Mouse (Mus musculus) embryonic facial prominence, embryonic 13.5 days (tissue): Measurements from ENCODE around the gene Ep400. TPM values are rescaled to one million over a fixed set of nuclear protein-coding genes. Genes with fewer than 3 reads are reported as not detected.

Experiments
- ATAC-seq: fragments of 200-750 bp; cut with Nextera tagmentation; 2 replicates; pipeline ENCODE4 v1.8.0; 2017; ENCODE audit warnings: low read depth; ENCODE audit not compliant: insufficient number of reproducible peaks, insufficient read depth, low FRiP score, low TSS enrichment
- H3K27ac ChIP-seq: fragments of 300-500 bp; sonication (generic); 2 replicates; pipeline ENCODE4 v1.5.1; 2015; ENCODE audit warnings: moderate library complexity, mild to moderate bottlenecking, inconsistent platforms
- H3K27me3 ChIP-seq: fragments of 300-500 bp; sonication (generic); 2 replicates; pipeline ENCODE4 v1.6.1; 2015; ENCODE audit warnings: mild to moderate bottlenecking, inconsistent platforms
- H3K36me3 ChIP-seq: fragments of 300-500 bp; sonication (generic); 2 replicates; pipeline ENCODE4 v1.6.1; 2015; ENCODE audit warnings: mild to moderate bottlenecking, inconsistent platforms
- H3K4me1 ChIP-seq: fragments of 300-500 bp; sonication (generic); 2 replicates; pipeline ENCODE4 v1.6.1; 2015; ENCODE audit warnings: inconsistent platforms
- H3K4me2 ChIP-seq: fragments of 300-500 bp; sonication (generic); 2 replicates; pipeline ENCODE4 v1.6.1; 2015; ENCODE audit warnings: moderate library complexity, mild to moderate bottlenecking, inconsistent platforms
- H3K4me3 ChIP-seq: fragments of 300-500 bp; sonication (generic); 2 replicates; pipeline ENCODE4 v1.5.1; 2015; ENCODE audit warnings: mild to moderate bottlenecking, inconsistent platforms
- H3K9ac ChIP-seq: fragments of 300-500 bp; sonication (generic); 2 replicates; pipeline ENCODE4 v1.6.1; 2015; ENCODE audit warnings: mild to moderate bottlenecking, inconsistent platforms
- H3K9me3 ChIP-seq: fragments of 300-500 bp; sonication (generic); 2 replicates; pipeline ENCODE4 v1.6.1; 2016; ENCODE audit warnings: inconsistent platforms
- WGBS: fragments of 180-500 bp; shearing (Covaris S2); methylation state at CpG from one replicate; pipeline ENCODE4 v1.1.7; 2015; ENCODE audit warnings: mixed read lengths; 5-methylcytosine and 5-hydroxymethylcytosine counted together
- polyA plus RNA-seq: library from polyadenylated mRNA; unstranded; fragments of >200 nt; fragmentation: Nextera tagmentation; extraction: Ambion mirVana; gene quantifications from 2 replicates; pipeline ENCODE4 v1.2.1, GENCODE M21; 2015

Ep400 gene
- polyA plus RNA-seq, 1 experiment from 2014 or later, result 49.8 TPM

DNA sequence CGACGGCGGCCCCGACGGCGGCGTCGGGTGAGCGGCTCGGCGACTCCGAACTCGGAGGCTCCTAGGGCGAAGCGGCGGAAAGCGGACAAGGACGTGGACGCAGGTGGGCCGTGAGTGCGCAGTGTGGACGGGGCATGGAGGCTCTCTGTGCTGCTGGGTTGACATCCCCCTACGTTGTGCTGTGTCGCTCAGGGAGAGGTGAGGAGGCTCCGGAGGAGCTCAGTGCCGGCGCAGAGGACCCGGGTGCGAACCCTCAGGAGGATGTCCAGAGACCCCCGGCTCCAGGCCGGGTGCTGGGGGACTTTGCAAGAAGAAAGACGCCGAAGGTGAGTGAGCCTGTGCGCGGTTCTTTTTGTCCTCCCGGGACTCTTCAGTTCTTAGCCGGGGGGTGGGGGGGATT is 116.8 kb downstream of the Ep400 start:
- no peak for ATAC-seq
- Histone ChIP-seq H3K27ac (no peak overlapping the region), H3K27me3 (no peaks in the 10 kb centered on the region), H3K9me3 (no peaks in the 10 kb centered on the region), H3K4me2 (peak overlapping the region; percentile 92), H3K4me1 (peaks cover 17% of the 10 kb centered on the region), H3K36me3 (peaks cover 75% of the 10 kb centered on the region), H3K9ac (peak overlapping the region; percentile 92), H3K4me3 (peak overlapping the region; percentile 96)
- WGBS, result 2% methylated on average over 37 of the region's 37 CpGs

DNA sequence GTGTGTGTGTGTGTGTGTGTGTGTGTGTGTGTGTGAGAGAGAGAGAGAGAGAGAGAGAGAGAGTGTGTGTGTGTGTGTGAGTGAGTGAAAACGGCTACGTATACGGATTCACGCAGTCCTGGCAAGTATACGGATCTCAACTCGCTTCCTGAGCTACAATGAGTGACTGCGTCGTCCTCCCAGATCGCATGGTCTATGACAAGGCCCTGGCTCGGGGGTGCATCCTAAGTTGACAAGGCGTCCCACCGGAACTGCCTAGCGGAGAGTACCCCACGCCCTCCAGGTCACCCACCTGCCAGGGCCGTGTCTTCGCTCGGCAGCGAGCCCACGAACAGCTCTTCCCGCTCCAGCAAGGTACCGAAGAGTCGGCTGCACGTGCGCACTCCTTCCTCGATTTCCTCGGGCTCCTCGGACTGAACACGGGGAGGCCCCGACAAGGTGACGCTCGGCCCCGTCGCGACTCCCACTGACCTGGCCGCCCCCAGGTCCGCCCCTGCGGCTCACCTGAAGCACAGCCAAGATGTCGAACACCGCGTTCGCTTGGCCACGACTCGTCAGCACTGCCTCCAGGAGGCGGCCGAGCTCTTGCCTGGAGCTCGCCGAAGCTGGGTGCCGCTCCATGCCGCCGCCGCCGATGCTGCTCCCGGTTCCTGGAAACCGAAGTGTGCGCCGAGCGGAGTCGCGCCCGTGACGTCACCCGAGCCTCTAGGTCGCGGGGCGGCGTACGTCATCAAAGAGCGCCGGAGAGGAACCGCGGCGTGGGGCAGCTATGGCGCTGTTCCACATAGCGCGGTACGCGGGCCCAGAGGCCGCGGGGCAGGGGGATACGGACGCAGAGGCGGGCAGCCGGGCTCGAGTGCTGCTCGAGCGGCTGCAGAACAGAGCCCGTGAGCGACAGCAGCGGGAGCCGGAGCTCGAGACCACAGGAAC is 117.5 kb downstream of the Ep400 start, which contains the start of the genes Noc4l and Ddx51:
Gene Noc4l, minus strand, starts transcription at position 699 of the 930 bp plus-strand sequence.
Gene Ddx51, plus strand, starts transcription at position 733 of the 930 bp plus-strand sequence.
- under 1% methylated on average over 91 of the region's 91 CpGs for WGBS

DNA sequence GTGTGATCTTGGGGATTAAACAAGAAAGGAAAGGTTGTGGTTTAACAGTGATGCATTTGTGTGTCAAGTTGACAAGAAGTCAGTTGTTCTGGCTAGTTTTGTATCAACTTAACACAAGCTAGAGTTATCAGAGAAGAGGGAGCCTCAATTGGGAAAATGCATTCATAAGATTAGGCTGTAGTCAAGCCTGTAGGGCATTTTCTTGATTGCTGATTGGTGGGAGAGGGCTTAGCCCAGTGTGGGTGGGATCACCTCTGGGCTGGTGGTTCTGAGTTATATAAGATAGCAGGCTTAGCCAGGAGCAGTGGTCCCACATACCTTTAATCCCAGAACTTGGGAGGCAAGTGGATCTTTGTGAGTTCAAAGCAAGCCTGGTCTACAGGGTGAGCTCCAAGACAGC is 124.1 kb downstream of the Ep400 start:
- Histone ChIP-seq H3K27me3 (no peaks in the 10 kb centered on the region), H3K9ac (no peak overlapping the region), H3K4me1 (no peaks in the 10 kb centered on the region), H3K4me3 (no peak overlapping the region), H3K36me3 (peaks cover 64% of the 10 kb centered on the region), H3K27ac (no peak overlapping the region), H3K4me2 (no peak overlapping the region), H3K9me3 (no peaks in the 10 kb centered on the region)
- no peak for ATAC-seq

More for the DNA sequence above, 117.5 kb downstream of the Ep400 start, which contains the start of the genes Noc4l and Ddx51:
- Histone ChIP-seq H3K4me3 (peak within 1 kb of the TSS; percentile 96), H3K9ac (peak within 1 kb of the TSS; percentile 92), H3K36me3 (peaks cover 75% of the 10 kb centered on the region), H3K4me2 (peak within 1 kb of the TSS; percentile 92), H3K4me1 (peaks cover 17% of the 10 kb centered on the region), H3K9me3 (no peaks in the 10 kb centered on the region), H3K27me3 (no peaks in the 10 kb centered on the region), H3K27ac (no peak within 1 kb of the TSS)
- ATAC-seq, result peak; percentile 66

DNA sequence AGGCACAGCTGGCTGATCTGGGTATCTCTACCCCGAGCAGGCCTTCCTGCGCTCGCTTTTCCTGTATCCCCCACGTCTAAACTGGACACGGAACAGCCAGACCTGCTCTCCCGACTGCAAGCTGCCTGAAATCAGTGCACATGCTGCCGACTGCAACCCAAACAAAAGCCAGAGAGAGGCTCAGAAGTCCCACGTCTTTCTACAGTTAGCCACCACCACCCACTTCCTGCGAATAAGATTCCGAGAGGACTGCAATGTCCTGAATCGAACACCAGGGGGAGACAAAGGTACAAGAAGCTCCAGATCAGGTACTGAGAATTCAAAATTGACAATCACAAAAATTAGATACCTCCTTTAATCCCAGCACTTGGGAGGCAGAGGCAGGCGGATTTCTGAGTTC is 131.1 kb downstream of the Ep400 start:
- ATAC-seq, result no peak
- H3K27ac ChIP-seq, result no peak overlapping the region
- H3K4me2 ChIP-seq, result peak overlapping the region; percentile 51
- no peaks in the 10 kb centered on the region for H3K27me3 ChIP-seq
- H3K36me3 ChIP-seq, result no peaks in the 10 kb centered on the region
- H3K4me1 ChIP-seq, result 0 out of 2 replicates have a peak, but pooled peaks cover 4% of the 10 kb centered on the region
- 24% methylated on average over 12 of the region's 12 CpGs for WGBS
- peak overlapping the region; percentile 20; the same call in 1 of the 2 replicates for H3K4me3 ChIP-seq
- H3K9ac ChIP-seq, result 0 out of 2 replicates have a peak overlapping the region, but pooled peaks have one; percentile 60
- H3K9me3 ChIP-seq, result no peaks in the 10 kb centered on the region

DNA sequence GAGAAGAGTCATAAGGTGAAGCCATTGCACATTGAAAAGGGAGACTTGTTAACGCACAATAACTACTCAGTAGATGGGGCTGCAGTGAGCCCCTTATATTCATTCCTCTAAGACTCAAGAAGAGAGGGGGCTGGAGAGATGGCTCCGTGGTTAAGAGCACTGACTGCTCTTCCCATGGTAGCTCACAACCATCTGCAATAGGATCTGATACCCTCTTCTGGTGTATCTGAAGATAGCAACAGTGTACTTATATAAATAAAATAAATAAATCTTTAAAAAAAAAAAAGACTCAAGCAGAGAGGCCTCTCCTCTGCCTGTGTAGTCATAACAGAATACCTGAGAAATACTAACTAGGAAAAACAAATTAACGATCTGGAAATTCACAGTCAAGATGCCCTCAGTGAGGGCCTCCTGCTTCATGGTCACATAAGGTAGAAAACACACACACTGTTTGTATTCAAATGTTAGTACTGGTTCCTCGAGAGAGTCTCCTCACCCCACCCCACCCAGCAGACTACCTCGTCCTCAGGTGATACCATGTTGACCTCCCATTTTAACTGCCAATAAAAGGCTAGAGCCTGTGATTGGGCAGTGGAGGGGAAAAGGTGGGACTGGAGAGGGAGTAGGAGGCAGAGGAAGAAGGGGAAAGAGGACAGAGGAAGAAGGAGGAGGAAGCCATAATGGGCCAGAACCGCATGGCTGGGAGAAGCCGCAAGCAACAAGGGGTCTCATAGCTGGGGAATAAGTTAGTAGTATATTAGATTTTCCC is 132.0 kb downstream of the Ep400 start:
- 0 out of 2 replicates have a peak, but pooled peaks cover 4% of the 10 kb centered on the region for H3K4me1 ChIP-seq
- H3K9ac ChIP-seq, result no peak overlapping the region
- H3K36me3 ChIP-seq, result no peaks in the 10 kb centered on the region
- H3K4me2 ChIP-seq, result no peak overlapping the region
- H3K27ac ChIP-seq, result no peak overlapping the region
- H3K9me3 ChIP-seq, result no peaks in the 10 kb centered on the region
- H3K4me3 ChIP-seq, result no peak overlapping the region
- H3K27me3 ChIP-seq, result no peaks in the 10 kb centered on the region
- ATAC-seq, result no peak
- WGBS, result 83% methylated on average over 7 of the region's 7 CpGs

DNA sequence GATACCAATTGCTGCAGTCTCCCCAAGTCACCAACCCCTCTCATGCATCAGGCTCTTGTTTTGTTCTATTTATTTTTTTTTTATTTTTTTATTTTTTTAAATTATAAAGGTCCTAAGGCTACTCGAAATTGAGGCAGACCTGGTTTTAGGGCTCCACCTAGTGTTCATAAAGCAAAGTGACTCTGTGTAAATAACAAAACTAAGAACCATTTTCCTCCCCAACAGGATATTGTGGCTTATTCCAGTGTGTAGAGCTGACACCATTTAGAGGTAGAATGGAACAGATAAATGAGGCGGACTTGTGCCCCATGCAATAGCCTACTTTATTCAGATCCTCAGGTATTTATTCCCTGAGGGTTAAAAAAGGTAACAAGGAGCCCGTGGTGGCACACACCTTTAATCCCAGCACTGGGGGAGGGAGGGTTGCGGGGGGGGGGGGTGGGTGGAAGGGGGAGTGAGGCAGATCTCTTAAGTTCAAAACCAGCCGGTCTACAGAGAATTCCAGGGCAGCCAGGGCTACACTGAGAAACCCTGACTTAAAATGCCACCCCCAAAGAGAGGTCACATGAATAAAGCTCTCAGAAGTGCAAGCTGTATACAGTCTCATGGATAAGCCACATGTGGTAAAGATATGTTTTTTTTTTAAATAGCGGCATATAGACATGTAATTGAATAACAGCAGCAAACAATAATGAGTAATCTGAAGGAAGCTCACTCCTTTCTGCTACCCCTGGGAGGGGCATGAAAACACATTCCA is 134.4 kb downstream of the Ep400 start:
- ATAC-seq, result no peak

DNA sequence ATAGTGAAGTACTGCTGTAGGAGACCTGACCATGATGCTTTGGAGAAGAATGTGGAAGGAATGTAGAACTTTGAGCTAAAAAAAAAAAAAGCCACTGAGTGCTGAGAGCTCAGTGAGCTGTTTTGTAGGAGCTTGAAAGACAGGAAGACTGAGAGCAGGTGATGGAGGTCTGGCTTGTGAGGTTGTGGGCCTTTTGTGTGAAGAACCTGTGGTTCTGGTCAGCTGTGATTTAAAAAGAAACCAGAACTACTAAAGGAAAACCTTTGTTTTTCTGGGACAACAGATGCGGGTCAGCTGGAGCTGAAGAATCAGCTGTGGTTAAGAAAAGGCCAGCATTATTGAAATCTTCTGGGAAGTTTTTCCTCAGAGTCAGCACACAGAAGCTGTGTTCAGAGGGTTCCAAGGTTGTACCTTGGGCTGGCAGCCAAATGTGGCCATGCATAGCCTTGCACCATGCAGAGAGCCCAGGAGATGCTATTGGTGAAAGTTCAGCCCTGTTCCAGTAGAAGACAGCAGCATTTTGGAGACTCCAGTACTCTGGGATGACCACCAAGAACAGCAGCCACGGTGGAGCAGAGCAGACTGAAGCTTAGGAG is 140.9 kb downstream of the Ep400 start:
- Histone ChIP-seq H3K9me3 (no peaks in the 10 kb centered on the region), H3K27me3 (peaks cover 5% of the 10 kb centered on the region; the same call in 1 of the 2 replicates), H3K4me1 (peaks cover 6% of the 10 kb centered on the region; the same call in 1 of the 2 replicates), H3K36me3 (no peaks in the 10 kb centered on the region), H3K27ac (no peak overlapping the region), H3K4me2 (no peak overlapping the region), H3K9ac (no peak overlapping the region), H3K4me3 (no peak overlapping the region)
- 75% methylated on average over 2 of the region's 2 CpGs for WGBS
- no peak for ATAC-seq

More for the DNA sequence above, 134.4 kb downstream of the Ep400 start:
- Histone ChIP-seq H3K9me3 (no peaks in the 10 kb centered on the region), H3K27ac (no peak overlapping the region), H3K9ac (no peak overlapping the region), H3K36me3 (no peaks in the 10 kb centered on the region), H3K4me1 (0 out of 2 replicates have a peak, but pooled peaks cover 4% of the 10 kb centered on the region), H3K27me3 (no peaks in the 10 kb centered on the region), H3K4me3 (no peak overlapping the region), H3K4me2 (no peak overlapping the region)
- WGBS, result 30% methylated on average over 6 of the region's 6 CpGs

DNA sequence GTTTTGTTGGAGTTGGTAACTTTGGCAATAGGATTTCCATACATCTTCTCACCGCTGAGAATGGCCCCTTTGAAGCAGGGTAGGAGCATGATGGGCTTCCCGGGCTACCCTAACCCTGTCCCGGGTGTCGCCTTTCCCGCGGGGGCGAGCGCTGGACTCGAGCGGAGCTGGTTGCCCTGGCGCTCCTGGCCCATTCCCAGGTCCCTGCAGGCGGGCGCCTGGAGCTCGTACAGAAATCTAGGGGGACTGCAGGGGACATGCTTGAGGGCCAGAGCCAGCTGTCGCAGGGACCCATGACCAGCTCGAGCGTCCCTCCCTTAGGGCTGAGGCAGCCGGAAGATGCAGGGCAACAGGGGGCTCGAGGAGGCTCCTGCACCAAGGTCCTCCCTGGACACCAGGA is 142.4 kb downstream of the Ep400 start:
- 19% methylated on average over 19 of the region's 19 CpGs for WGBS
- H3K4me3 ChIP-seq, result no peak overlapping the region; the same call in 1 of the 2 replicates
- H3K9me3 ChIP-seq, result no peaks in the 10 kb centered on the region
- no peaks in the 10 kb centered on the region for H3K36me3 ChIP-seq
- no peak for ATAC-seq
- peaks cover 6% of the 10 kb centered on the region; the same call in 1 of the 2 replicates for H3K4me1 ChIP-seq
- H3K4me2 ChIP-seq, result peak overlapping the region; percentile 38
- H3K27ac ChIP-seq, result no peak overlapping the region
- peaks cover 5% of the 10 kb centered on the region; the same call in 1 of the 2 replicates for H3K27me3 ChIP-seq
- no peak overlapping the region for H3K9ac ChIP-seq

DNA sequence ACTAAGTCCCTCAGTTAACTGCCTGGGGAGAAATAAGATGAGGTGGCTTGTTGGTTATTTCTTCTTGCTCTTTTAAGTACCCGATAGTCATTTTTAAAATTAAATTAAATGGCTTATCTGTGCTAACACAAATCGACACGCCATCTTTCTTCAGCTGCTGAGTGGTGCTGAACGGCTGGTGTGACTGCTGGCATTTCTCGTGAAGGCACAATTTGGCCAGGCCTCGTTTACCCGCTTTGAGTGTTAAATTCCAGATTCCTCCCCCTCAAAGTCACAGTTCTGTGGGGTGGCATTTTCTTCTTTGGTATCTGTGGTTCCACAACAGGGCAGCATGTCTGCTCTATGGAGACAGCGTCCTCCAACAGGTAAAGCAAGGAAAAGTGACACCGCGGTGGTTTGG is 143.2 kb downstream of the Ep400 start:
- no peak for ATAC-seq
- Histone ChIP-seq H3K4me3 (no peak overlapping the region), H3K9ac (no peak overlapping the region), H3K4me2 (no peak overlapping the region), H3K27ac (no peak overlapping the region), H3K9me3 (no peaks in the 10 kb centered on the region), H3K27me3 (peaks cover 5% of the 10 kb centered on the region; the same call in 1 of the 2 replicates), H3K36me3 (no peaks in the 10 kb centered on the region), H3K4me1 (peaks cover 6% of the 10 kb centered on the region; the same call in 1 of the 2 replicates)
- WGBS, result 74% methylated on average over 10 of the region's 10 CpGs

DNA sequence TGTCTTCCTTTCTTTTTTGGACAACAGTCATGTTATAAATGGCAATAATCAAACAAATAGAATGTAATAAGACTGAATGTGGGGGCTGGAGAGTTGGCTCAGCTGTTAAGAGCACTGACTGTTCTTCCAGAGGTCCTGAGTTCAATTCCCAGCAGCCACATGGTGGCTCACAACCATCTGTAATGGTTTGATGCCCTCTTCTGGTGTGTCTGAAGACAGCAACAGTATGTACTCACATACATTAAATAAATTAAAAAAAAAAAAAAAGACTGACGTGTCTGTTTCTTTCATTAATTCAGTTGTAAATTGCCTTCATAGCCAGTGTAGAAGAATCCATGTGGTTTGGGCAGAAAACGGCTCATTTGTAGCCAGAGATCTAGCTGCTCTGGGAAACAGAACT is 146.2 kb downstream of the Ep400 start:
- H3K27me3 ChIP-seq, result peaks cover 5% of the 10 kb centered on the region; the same call in 1 of the 2 replicates
- H3K9me3 ChIP-seq, result no peaks in the 10 kb centered on the region
- H3K4me1 ChIP-seq, result peaks cover 6% of the 10 kb centered on the region; the same call in 1 of the 2 replicates
- no peak overlapping the region for H3K4me3 ChIP-seq
- no peak overlapping the region for H3K4me2 ChIP-seq
- H3K9ac ChIP-seq, result no peak overlapping the region
- 64% methylated on average over 2 of the region's 2 CpGs for WGBS
- H3K36me3 ChIP-seq, result no peaks in the 10 kb centered on the region
- H3K27ac ChIP-seq, result no peak overlapping the region
- ATAC-seq, result no peak
